Mouse (Mus musculus) heart, postnatal 0 days (tissue): Measurements from ENCODE around the gene Tgfb2. TPM values are rescaled to one million over a fixed set of nuclear protein-coding genes. Genes with fewer than 3 reads are reported as not detected.

Experiments
- ATAC-seq: fragments of 200-750 bp; cut with Nextera tagmentation; 2 replicates; pipeline ENCODE4 v1.8.0; 2017; ENCODE audit warnings: low read depth, moderate number of reproducible peaks, moderate library complexity; ENCODE audit not compliant: insufficient read depth
- DNase-seq: peaks from one replicate; pipeline ENCODE4 v3.0.0-alpha.2; 2016; ENCODE audit warnings: low spot score
- H3K27ac ChIP-seq: fragments of 300-500 bp; sonication (generic); 2 replicates; pipeline ENCODE4 v1.5.1; 2014; ENCODE audit warnings: low read depth, mild to moderate bottlenecking
- H3K27me3 ChIP-seq: fragments of 300-500 bp; sonication (generic); 2 replicates; pipeline ENCODE4 v1.6.1; 2014; ENCODE audit warnings: low read length, mixed read lengths; ENCODE audit not compliant: control insufficient read depth, insufficient read depth
- H3K36me3 ChIP-seq: fragments of 300-500 bp; sonication (generic); replicated peaks from 2 replicates; pipeline ENCODE4 v1.6.1; 2014; ENCODE audit warnings: low read length, mixed read lengths; ENCODE audit not compliant: control insufficient read depth, insufficient read depth
- H3K4me1 ChIP-seq: fragments of 300-500 bp; sonication (generic); 2 replicates; pipeline ENCODE4 v1.6.1; 2014; ENCODE audit warnings: antibody characterized with exemption; ENCODE audit not compliant: control insufficient read depth, insufficient read depth
- H3K4me2 ChIP-seq: fragments of 300-500 bp; sonication (generic); 2 replicates; pipeline ENCODE4 v1.6.1; 2014; ENCODE audit warnings: low read depth, mild to moderate bottlenecking, low read length, moderate library complexity
- H3K4me3 ChIP-seq: fragments of 300-500 bp; sonication (generic); 2 replicates; pipeline ENCODE4 v1.5.1; 2014; ENCODE audit warnings: low read depth, low read length
- H3K9ac ChIP-seq: fragments of 300-500 bp; sonication (generic); replicated peaks from 2 replicates; pipeline ENCODE4 v1.6.1; 2014; ENCODE audit warnings: low read depth, low read length, mixed read lengths
- H3K9me3 ChIP-seq: fragments of 300-500 bp; sonication (generic); replicated peaks from 2 replicates; pipeline ENCODE4 v1.6.1; 2016; ENCODE audit warnings: low read length; ENCODE audit not compliant: control insufficient read depth
- CTCF ChIP-seq: IDR thresholded peaks from 2 replicates; pipeline ENCODE4 v1.5.1; 2016; ENCODE audit warnings: antibody characterized with exemption, control low read depth, low read depth
- EP300 ChIP-seq: IDR thresholded peaks from 2 replicates; pipeline ENCODE4 v1.6.1; 2016; ENCODE audit warnings: antibody characterized with exemption, low read depth
- WGBS: fragments of 180-500 bp; shearing (Covaris S2); extraction: QIAGEN DNeasy Blood & Tissue Kit; methylation state at CpG from one replicate; pipeline ENCODE4 v1.1.7; 2014; 5-methylcytosine and 5-hydroxymethylcytosine counted together
- polyA plus RNA-seq: library from polyadenylated mRNA; unstranded; fragments of >200 nt; fragmentation: Nextera tagmentation; extraction: Ambion mirVana; gene quantifications from 2 replicates; pipeline ENCODE4 v1.2.1, GENCODE M21; 2015
- total RNA-seq: library from RNA; depleted of rRNA; stranded (reverse); fragments of >200 nt; gene quantifications from 2 replicates; pipeline ENCODE4 v1.2.3, GENCODE M21; 2014; ENCODE audit warnings: low replicate concordance

Tgfb2 gene
- total and polyA plus RNA-seq, 2 experiments from 2014 or later: 17.7 to 19.9 TPM

DNA sequence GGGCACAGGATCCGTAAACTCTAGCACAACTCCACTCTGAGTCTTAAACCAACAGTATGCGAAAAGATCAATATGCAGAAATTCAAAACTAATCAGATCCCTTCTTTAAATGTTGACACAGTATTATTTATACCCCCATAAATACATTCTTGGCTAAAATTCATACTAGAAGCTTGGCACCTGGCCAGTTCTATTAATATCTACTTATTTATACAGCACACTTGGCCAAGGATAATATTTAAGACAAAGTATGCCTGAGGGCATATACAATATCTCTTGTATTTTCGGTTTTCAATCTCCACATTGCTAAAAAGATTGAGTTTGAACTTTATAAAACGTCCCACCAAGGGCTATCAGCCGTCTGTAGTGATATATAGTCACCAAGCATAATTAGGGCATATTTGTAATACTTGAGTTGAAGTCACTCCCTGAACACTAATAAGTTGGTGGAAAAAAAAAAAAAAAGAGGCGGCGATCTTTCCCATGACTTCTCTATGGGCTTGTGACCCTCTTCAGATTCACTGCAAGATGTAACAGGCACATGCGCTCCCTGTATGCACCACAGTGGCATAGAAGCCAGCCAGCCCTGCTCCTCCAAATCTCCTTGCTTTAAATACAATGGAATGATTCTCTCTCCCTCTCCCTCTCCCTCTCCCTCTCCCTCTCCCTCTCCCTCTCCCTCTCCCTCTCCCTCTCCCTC, 4.4 kb downstream of the Tgfb2 start:
- Histone ChIP-seq H3K4me3 (peak overlapping the region; percentile 22), H3K9ac (no peak overlapping the region), H3K27me3 (no peaks in the 10 kb centered on the region), H3K4me1 (peaks cover 4% of the 10 kb centered on the region), H3K9me3 (no peaks in the 10 kb centered on the region), H3K27ac (peak overlapping the region; percentile 70), H3K4me2 (peak overlapping the region; percentile 47), H3K36me3 (no peaks in the 10 kb centered on the region)
- DNase-seq (peak; percentile 58), ATAC-seq (no peak)
- TF ChIP-seq CTCF (no peak), EP300 (no peak)
- 25% methylated on average over 8 of the region's 8 CpGs for WGBS

DNA sequence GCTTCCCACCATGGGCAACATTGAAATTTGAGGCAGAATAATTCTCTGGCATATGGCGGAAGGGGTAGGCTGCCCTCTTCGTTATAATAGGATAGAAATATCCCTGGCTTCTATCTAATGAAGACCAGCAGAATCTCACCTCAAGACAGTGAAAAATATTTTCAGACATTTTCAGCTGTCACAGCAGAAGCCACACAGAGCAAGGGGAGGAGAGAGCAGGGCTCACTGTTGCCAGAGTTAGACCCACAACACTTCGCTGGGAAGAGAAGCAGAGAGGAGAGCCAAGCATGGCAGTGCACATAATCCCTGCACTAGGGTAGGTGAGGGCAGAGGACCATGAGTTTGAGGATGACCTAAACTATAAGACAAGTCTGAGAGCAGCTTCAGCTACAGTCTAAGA, 5.3 kb downstream of the Tgfb2 start:
- H3K9me3 ChIP-seq: no peaks in the 10 kb centered on the region
- DNase-seq: no peak
- no peak overlapping the region for H3K4me2 ChIP-seq
- no peak for TF ChIP-seq EP300
- TF ChIP-seq CTCF: no peak
- WGBS: 75% methylated on average over 3 of the region's 3 CpGs
- peaks cover 10% of the 10 kb centered on the region for H3K4me1 ChIP-seq
- H3K36me3 ChIP-seq: no peaks in the 10 kb centered on the region
- H3K4me3 ChIP-seq: no peak overlapping the region
- H3K27ac ChIP-seq: no peak overlapping the region
- no peak for ATAC-seq
- H3K9ac ChIP-seq: no peak overlapping the region
- H3K27me3 ChIP-seq: no peaks in the 10 kb centered on the region

GRCm38 (mm10) chr1:186698583-186699338, 7.0 kb downstream of the Tgfb2 start:
- WGBS: 79% methylated on average over 15 of the region's 15 CpGs
- ATAC-seq: no peak
- H3K4me1 ChIP-seq: peaks cover 10% of the 10 kb centered on the region
- no peak for TF ChIP-seq EP300
- peak; percentile 49 for TF ChIP-seq CTCF
- H3K27me3 ChIP-seq: no peaks in the 10 kb centered on the region
- H3K9me3 ChIP-seq: no peaks in the 10 kb centered on the region
- no peak overlapping the region for H3K4me3 ChIP-seq
- no peak for DNase-seq
- no peak overlapping the region for H3K27ac ChIP-seq
- no peak overlapping the region for H3K4me2 ChIP-seq
- no peak overlapping the region for H3K9ac ChIP-seq
- no peaks in the 10 kb centered on the region for H3K36me3 ChIP-seq

GRCm38 (mm10) chr1:186696231-186696630, 9.6 kb downstream of the Tgfb2 start:
- 72% methylated on average over 9 of the region's 9 CpGs for WGBS
- H3K4me2 ChIP-seq: no peak overlapping the region
- no peaks in the 10 kb centered on the region for H3K27me3 ChIP-seq
- TF ChIP-seq EP300 (no peak), CTCF (no peak)
- H3K9me3 ChIP-seq: no peaks in the 10 kb centered on the region
- H3K9ac ChIP-seq: no peak overlapping the region
- no peak overlapping the region for H3K4me3 ChIP-seq
- peaks cover 10% of the 10 kb centered on the region for H3K4me1 ChIP-seq
- peak overlapping the region; percentile 54 for H3K27ac ChIP-seq
- no peaks in the 10 kb centered on the region for H3K36me3 ChIP-seq
- ATAC-seq: no peak
- no peak for DNase-seq

DNA sequence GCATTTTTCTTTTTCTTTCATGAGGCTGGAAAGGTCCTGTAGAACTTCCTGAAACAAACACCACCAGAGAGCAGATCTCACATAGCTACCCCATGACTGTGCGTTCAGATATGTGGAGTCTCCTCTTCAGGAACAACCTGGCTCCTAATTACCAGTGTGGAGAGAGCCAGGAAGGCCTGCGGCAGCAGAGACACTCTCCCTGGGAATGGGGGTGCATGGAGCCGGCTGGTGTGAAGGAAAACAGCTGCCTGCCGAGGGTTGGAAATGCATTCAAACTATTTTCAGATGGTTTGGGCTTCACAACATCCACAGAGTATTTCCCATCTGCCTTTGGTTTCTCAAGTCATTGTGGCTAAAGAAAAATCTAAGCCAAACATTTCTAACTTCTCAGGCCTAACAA, 10.4 kb downstream of the Tgfb2 start:
- Histone ChIP-seq H3K27me3 (no peaks in the 10 kb centered on the region), H3K4me1 (peaks cover 6% of the 10 kb centered on the region; the same call in 1 of the 2 replicates), H3K4me3 (no peak overlapping the region), H3K36me3 (no peaks in the 10 kb centered on the region), H3K9ac (no peak overlapping the region), H3K27ac (peak overlapping the region; percentile 54; the same call in 1 of the 2 replicates), H3K9me3 (no peaks in the 10 kb centered on the region), H3K4me2 (no peak overlapping the region)
- DNase-seq (peak; percentile 8), ATAC-seq (peak; percentile 47; the same call in 1 of the 2 replicates)
- WGBS: 21% methylated on average over 4 of the region's 4 CpGs
- TF ChIP-seq EP300: no peak
- no peak for TF ChIP-seq CTCF
